Mouse (Mus musculus): Measurements from ENCODE around the gene Spsb1.

Spsb1 gene

DNA sequence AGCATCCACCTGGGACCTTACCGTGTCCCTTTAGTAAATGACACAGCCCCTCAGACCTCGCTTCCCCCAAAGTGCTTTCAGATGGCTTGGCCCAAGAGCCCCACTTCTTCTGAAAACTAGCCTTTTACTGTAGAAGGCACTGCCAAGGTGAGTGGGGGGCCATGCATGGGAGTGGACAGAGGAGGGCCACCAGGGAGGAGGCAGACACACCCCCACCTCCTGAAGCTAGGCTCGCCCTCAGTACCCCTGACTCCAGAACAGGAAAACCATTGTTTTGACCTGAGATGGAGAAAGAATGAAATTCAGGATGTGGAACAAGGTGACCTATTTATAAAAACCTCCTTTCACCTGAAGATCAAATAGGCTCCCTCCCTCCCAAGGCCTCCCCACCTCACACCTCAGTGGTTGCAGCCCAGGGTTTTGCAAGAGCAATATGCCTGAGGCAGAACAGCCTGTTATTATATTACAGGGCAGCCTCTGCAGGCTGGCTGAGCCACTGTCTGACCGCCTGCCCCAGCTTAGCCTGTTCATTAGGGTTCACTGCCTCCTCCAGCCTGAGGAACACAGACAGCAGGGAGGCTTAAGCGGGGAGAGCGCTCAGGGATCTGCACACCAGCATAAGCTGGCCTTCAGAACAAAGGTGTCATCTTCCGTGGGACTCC lies 41.0 kb downstream of the Spsb1 start:
- no peak for DNase-seq (ENCODE audit: low spot score in 2 of 2)

DNA sequence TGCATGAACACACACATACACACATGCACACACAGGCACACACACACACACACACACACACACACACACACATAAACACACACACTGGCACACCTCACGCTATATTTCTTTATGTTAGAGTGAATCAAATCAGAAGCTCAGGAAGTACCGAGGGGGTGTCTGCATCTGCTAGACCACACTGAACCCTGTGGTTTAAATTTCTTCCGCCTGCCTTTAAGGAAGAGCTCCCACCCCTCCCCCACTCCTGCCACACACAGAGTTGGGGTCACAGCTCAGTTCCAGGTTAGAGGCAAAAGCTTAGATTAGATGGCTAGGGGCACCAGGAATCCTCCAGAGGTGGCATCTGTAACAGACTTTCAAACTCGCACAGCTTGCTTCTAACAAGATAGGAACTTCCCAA lies 42.4 kb downstream of the Spsb1 start:
- DNase-seq (ENCODE audit: low spot score in 2 of 2): no peak

DNA sequence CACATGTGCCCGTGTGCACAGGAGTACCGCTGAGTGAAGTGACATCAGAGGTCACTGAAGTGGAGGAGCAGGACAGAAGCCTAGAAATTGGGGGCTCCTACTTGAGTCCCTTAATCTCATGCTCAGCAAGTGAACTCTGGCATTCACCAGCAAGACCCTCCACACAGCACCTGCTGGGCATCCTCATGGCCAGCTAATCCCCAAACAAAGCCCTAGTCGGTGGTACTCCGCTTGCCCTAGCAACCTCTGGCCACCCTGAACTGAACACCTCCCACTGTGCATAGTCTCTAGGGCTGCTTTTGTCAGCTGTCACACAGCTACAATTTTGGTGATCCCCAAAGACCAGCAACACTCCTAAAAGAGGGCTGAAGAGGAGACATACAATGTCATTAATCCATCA lies 44.3 kb downstream of the Spsb1 start:
- DNase-seq (ENCODE audit: low spot score in 2 of 2): no peak

DNA sequence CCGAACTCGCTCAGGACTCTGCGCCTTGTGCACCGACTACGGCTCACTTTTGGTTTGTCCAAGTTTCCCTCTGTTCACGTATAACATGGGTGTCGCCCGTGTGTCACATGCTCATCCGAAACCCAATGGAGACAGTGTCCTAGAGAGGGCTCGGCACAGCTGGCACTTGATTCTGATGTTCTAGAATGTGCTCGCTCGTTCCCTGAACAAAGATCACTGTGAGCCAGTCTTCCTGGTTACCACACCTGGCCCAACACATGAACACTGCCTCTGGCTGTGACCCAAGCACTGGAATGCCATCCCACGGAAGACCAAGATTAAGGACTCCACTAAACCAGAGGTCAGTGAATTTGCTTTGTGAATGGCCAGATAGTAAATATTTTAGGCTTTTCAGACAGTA lies 45.3 kb downstream of the Spsb1 start:
- no peak for DNase-seq (ENCODE audit: low spot score in 2 of 2)

DNA sequence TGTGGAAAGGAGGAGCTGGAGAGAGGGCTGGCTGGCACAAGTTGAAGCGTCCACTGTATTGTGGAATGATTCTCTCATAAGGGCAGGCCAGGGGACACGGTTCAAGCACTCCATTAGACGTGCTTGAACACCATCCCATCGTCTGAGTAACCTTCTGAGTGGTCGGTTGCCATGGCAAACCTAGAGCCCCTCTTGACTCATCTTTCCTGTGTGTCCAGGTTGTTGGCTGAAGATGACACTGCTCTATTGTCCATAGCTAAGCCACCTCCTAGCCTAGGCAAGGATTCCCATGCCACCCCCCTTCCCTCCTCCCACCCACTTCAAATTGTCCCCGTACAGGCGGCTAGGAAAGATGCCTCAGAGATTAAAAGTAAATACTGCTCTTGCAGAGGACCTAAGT lies 45.9 kb downstream of the Spsb1 start:
- no peak for DNase-seq (ENCODE audit: low spot score in 2 of 2)

DNA sequence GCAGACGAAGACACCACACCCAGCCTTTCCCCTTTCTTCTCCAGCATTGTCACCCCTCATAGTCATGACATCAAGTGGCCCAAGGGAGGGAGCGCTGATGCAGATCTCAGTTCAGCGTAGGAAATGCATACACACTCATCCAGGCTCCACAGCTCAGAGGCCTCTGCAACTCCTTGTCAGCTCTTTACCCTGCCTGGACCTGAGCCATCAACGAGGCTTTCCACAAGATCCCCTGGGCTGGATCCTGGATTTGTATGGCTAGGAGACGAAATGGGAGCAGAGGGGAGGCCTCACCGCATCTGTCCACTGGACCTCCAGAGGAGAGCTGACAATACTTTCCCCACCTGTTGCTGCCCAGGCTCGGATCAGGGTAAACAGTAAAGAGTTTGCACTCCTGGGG lies 47.2 kb downstream of the Spsb1 start:
- DNase-seq (ENCODE audit: low spot score in 2 of 2): no peak

DNA sequence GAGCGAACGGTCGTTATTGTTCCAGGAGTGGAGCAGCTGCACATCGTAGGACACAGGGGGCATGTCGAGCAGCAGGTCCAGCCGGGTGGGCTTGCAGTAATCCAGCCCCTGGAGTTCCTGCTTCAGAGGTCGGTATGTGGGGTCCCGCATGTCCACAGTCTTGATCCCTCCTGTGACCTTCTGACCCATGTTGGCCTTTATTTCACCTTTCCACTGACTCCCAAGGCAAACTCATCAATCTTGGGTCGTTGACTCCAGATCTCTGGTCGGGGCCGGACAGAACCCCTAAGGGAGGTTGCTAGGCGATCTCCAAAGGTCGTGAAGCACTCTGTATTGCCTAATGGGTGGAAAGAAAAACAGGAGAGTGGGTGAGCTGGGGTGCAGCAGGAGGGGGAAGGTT lies 47.9 kb downstream of the Spsb1 start:
- DNase-seq (ENCODE audit: low spot score in 2 of 2): no peak

DNA sequence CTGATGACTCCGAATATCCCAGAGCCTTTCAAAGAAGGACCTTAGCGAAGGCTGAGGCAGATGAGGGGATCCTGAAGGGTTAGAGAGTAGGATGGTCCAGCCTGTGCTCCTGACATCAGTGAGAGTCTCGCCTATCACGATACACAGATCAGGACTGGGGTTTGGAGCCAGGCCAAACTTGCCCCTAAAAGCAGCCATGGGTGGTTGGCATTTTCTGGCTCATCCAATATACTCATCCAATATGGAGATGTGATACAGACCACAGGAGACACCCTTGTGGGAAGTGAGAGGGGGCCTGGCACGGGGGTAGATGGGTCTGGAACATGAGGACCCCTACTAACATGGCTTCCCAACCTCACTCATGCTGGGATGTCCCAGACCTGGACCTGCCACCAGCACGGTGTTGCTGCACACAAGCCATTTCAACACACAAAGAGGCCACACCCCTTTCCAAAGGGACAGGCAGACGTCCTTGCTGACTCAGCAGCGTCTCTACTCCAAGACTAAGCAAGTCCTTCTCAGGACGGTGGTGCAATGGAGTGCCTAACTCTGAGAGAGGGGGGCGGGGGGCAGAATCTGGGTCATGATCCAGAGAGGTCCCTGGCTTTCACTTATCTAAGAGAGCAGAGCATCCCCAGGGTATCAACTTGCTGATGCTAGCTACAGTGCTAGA lies 49.4 kb downstream of the Spsb1 start:
- no peak for DNase-seq (ENCODE audit: low spot score in 2 of 2)

DNA sequence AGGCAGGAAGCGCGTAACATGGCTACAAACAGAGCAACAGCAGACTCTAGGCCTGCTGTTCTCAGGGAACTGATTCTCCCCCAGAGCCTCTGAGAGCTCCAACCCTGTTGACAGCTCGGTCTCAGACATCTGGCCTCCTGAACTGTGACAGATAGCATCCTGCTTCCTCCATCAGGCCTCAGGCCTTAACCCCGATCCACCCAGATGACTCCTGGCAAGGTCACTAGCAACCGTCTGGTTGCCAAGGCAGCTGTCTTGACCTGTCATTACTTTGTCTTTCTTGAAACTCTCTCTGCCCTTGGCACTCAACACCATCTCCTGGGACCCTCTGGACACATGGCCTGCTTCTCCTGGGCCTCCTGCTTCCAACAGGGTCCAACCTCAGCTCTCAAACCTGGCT lies 51.8 kb downstream of the Spsb1 start:
- DNase-seq (ENCODE audit: low spot score in 2 of 2): no peak

DNA sequence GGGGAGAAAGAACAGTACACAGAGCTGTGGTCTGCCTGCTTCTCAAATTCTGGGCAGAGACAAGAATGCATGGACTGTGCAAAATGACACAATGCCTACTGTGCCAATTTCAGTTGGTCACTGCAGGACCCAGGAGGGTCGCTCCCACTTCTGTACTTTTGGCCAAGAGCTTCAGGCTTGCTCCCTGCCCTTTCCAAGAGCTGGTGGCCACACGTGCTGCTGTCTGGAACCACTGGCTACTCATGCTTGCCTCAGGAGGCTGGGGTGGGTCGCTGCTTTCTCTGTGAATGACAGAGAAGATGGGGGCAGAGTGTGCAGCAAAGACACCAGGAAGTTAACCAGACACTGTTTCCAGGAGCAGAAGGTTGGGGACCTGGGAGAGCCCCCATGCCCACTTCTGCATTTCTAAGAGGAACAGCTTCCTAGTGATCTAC lies 53.5 kb downstream of the Spsb1 start:
- no peak for DNase-seq (ENCODE audit: low spot score in 2 of 2)

DNA sequence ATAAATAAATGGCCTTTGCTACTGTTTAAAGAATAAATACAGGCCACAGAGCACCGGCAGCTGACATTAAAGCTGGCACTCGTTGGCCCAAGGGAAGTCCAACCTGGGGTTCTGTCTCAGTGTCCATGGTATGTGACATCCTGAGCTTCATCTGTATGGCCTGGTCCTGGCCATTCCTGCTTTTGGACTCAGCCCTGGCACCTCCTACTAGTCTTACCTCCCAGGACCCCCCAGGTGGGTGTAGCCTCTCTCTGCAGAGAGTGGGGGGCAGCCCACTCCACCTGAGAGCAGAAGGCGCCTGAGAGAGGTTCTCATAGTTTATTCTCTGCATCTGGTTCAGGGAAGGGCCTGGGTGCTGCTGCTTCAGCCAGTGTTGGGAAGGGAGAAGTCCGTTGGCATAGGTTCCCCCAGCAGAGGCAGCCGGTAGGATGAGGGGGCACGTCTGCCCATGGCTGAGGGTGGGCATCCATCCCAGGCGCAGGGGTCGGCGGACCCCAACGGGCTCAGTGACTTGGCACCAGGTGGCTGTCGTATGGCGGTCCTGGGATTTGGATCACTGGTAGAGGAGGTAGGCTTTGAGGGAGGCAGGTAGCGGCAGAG lies 57.1 kb downstream of the Spsb1 start:
- no peak for DNase-seq (ENCODE audit: low spot score in 2 of 2)

DNA sequence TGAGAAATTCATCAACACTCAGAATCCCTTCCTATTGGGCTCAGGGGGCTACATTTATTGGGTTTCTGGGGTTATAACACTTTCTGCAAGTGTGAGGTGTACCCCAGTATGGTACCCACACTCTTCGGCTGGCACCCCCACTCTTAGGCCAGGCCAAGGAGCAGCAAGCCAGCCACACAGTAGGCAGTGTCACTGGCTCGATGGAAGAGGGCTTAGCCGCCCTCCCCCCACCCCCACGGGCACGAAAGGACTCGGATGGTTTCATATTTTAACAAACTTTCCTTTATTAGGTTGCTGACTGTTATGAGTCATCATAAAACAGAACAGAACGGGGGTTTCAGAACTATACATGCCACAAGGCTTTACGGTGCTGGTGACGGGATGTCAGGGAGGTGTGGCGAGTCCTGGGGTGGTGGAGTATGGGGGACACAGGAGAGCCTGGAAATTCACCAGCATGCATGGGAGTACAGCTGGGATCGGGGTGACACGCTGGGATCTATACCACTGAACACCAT lies 58.8 kb downstream of the Spsb1 start:
- no peak for DNase-seq (ENCODE audit: low spot score in 2 of 2)

DNA sequence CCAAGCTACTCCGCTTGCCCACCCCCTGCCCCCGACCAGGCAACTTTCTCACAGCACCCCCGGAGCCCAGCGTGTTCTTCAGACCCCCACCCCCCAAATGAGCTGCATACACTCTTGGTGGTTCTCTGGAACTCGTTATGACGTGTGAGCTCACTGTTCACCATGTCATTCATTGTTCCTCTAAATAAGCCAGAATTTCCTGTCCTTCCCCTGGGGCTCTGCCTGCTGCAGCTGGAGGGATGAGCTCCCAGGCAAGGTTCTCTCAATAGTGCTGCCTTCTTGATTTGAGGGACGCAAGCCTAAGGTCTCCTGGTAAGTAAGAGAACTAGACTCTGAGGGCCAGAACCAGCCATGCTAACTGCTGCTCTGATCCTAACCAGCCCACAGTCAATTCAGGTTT lies 59.6 kb downstream of the Spsb1 start:
- DNase-seq (ENCODE audit: low spot score in 2 of 2): no peak

DNA sequence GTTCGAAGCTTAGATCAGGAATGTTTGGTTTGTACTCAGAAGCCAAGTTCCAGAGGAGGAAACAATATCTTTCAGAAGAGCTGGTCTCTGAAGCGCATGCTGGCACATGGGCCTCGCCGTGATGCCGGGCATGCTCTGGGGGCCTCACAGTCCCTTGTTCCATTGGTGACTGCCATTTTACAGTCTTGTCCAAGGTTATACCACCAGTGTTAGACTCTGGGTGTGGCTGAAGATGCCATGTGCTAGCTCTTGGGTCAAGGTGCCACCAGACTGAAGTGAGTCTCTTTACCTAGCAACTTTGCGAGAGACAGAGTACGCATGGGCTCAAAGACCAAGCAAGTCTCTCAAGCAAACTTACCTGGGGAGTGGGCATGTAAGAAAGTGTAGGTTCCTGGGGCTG lies 60.5 kb downstream of the Spsb1 start:
- DNase-seq (ENCODE audit: low spot score in 2 of 2): no peak

DNA sequence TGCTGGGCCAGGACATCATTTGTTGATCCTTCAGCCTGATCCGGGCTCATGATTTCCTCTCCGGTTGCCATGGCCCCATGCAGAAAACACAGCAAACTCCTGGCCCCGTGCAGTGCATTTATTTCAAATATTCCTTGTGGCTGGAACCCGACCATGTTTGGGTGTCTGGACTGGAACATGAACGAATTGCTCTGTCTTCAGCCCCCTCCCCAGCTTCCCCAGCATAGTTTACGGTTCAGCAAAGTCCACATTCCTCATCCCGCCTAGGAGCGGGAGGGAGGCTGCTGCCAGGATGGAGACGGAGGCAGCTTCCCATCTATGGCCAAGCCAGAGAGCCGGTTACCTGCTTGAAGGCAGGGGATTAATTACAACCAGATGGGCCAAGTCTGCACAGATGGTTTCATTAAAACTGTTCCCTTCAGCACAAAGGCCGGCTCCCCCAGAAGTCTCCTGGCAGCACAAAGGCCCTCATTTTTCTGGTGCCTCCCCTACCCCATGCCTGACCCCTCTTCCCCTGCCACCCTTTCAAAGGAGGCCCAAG lies 61.2 kb downstream of the Spsb1 start:
- no peak for DNase-seq (ENCODE audit: low spot score in 2 of 2)

DNA sequence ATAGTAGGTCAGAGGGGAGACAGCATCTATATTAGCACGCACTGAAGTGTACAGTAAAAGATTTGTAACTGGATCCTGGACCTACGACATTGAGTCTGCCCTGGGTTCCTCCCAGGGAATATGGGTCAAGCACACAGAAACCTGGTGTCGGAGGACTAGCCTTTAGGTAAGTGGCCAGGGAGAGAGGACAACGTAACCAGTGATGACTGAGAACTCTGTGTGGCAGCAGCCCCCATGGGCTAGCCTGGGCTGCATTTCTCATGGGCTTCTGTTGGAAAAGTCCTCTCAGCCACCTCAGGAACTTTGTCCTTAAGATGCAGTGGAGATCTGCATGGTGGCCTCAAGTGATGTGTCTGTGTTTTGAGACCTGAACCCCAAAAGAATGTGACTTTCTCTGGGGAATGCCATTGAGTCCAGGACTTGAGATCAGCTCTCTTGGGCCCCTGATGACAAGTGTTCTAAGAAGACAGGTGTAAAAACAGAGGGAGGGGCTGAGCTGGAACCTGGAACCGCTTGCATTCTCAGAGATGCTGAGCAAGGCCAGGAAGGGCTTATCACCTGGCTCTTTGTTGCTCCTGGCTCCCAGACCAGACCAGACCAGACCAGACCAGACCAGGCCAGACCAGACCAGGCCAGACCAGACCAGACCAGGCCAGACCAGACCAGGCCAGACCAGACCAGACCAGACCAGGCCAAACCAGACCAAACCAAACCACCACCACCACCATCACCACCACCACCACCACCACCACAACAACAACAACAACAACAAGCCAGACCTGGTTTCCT lies 63.5 kb downstream of the Spsb1 start:
- no peak for DNase-seq (ENCODE audit: low spot score in 2 of 2)

DNA sequence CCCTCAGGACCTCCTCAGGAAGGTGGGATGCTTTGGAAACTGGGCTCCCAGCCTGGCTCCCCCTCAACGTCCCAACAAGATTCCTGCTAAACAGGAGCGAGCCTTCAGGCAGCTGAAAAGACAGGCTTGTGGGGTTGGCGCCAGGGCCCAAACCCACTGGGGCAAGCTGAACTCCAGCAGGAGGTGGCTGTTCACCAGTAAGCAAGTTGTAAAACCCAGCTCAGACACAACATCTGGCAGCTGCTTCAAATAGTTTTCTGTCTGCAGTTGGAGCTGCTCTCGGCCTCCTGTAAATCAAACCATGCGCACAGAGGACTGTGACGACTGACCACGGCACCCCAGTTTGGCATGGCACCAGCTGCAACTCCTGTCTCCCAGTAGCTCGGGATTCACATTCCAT lies 64.3 kb downstream of the Spsb1 start:
- DNase-seq (ENCODE audit: low spot score in 2 of 2): no peak

DNA sequence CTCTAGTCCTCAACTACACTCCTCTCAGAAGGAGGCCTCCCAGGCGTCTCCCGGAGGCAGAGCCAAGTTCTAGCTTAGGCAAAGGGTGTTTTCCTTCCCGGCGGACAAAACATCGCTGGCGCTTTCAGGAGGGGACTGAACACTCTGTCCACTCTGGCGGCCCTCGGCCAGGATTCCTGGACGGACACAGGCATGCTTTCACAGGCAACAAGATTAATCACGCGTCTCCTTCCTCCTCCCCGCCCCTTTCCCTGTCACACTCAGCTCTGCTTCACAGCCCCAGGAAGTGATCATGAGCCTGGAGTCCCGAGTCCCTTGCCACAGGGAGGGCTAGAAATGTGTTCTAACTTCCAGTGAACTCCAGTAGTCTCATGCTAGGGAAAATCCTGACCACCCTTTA lies 65.0 kb downstream of the Spsb1 start:
- DNase-seq (ENCODE audit: low spot score in 2 of 2): no peak

DNA sequence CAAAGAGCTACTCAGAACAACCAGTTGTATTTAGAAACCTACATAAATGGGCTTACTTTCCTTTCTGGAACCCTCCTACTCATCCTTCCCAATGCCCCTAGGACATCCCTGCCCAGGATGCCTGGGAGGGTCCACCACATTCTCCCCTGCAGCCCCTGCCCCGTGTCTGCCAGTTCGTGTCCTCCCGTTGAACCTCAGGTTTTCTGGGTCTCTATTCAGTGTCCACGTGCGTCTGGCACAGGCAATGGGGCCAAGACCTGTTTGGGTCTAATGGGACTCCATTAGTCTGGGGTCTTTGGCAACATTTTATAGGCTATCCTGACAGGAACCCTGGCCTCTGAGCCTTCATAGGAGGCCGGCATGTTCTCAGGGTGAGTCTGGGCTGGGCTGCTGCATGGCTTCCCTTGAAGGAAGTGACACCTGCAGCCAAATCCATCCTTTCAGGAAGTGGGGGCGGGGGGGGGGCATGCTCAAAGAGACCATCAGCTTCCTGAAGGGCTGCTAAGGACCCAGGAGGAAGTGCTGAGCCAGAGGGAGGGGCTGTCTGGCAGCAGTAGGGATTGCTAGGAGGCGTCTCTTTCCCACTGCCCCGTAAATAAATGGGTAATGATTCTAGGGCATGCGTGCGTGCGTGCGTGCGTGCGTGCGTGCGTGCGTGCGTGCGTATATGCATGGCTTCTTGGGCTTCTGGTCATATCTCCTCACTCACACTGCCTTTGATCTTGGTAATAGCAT lies 65.9 kb downstream of the Spsb1 start:
- DNase-seq (ENCODE audit: low spot score in 2 of 2): no peak

DNA sequence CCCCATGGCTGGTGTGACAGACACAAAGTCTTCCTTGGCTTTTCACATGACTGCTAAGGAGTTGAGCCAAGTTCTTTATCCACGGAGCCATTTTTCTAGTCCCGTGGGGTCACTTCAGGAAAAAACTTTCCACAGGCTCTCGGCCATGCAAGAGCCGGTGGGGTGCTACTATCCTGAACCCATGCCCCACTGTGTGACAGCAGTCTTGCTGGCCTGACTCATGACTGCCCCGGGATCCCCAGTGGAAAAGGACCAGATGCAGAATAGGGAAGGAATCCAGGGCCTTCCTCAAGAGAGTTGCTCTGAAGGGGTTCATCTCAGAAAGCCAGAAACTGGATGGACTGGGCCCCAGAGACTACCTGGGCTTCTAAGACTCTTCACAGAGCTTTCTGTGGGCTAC lies 66.7 kb downstream of the Spsb1 start:
- no peak for DNase-seq (ENCODE audit: low spot score in 2 of 2)

All from spleen, postnatal 4 days (tissue).